Mouse (Mus musculus) heart, embryonic 11.5 days (tissue): Measurements from ENCODE around the gene March9. TPM values are rescaled to one million over a fixed set of nuclear protein-coding genes. Genes with fewer than 3 reads are reported as not detected.

Source experiments
- ATAC-seq: fragments of 200-750 bp; cut with Nextera tagmentation; replicated peaks from 2 replicates; pipeline ENCODE4 v1.8.0; 2017; ENCODE audit warnings: moderate library complexity; ENCODE audit not compliant: insufficient number of reproducible peaks, low FRiP score, low TSS enrichment
- H3K27ac ChIP-seq: fragments of 300-500 bp; sonication (generic); 2 replicates; pipeline ENCODE4 v1.5.1; 2014; ENCODE audit warnings: mild to moderate bottlenecking, low read depth, low read length
- H3K27me3 ChIP-seq: fragments of 300-500 bp; sonication (generic); 2 replicates; pipeline ENCODE4 v1.6.1; 2014; ENCODE audit warnings: mild to moderate bottlenecking, low read length, mixed read lengths; ENCODE audit not compliant: control insufficient read depth, insufficient read depth
- H3K36me3 ChIP-seq: fragments of 300-500 bp; sonication (generic); 2 replicates; pipeline ENCODE4 v1.6.1; 2014; ENCODE audit warnings: mild to moderate bottlenecking, low read length, moderate library complexity, mixed read lengths; ENCODE audit not compliant: control insufficient read depth, insufficient read depth
- H3K4me1 ChIP-seq: fragments of 300-500 bp; sonication (generic); 2 replicates; pipeline ENCODE4 v1.6.1; 2014; ENCODE audit warnings: low read length; ENCODE audit not compliant: control insufficient read depth, insufficient read depth
- H3K4me2 ChIP-seq: fragments of 300-500 bp; sonication (generic); 2 replicates; pipeline ENCODE4 v1.6.1; 2014; ENCODE audit warnings: mild to moderate bottlenecking, moderate library complexity
- H3K4me3 ChIP-seq: fragments of 300-500 bp; sonication (generic); 2 replicates; pipeline ENCODE4 v1.5.1; 2014; ENCODE audit warnings: low read depth, low read length
- H3K9ac ChIP-seq: fragments of 300-500 bp; sonication (generic); 2 replicates; pipeline ENCODE4 v1.6.1; 2014; ENCODE audit warnings: mild to moderate bottlenecking, low read depth, low read length, moderate library complexity
- H3K9me3 ChIP-seq: fragments of 300-500 bp; sonication (generic); replicated peaks from 2 replicates; pipeline ENCODE4 v1.6.1; 2016; ENCODE audit warnings: low read length; ENCODE audit not compliant: control insufficient read depth
- WGBS: fragments of 180-500 bp; shearing (Covaris S2); extraction: QIAGEN DNeasy Blood & Tissue Kit; methylation state at CpG from one replicate; pipeline ENCODE4 v1.1.7; 2014; ENCODE audit not compliant: insufficient replicate concordance; 5-methylcytosine and 5-hydroxymethylcytosine counted together
- polyA plus RNA-seq: library from polyadenylated mRNA; unstranded; fragments of >200 nt; fragmentation: Nextera tagmentation; extraction: Ambion mirVana; gene quantifications from 2 replicates; pipeline ENCODE4 v1.2.1, GENCODE M21; 2014

The March9 gene
- polyA plus RNA-seq, 1 experiment from 2014 or later, result 0.21 TPM

DNA sequence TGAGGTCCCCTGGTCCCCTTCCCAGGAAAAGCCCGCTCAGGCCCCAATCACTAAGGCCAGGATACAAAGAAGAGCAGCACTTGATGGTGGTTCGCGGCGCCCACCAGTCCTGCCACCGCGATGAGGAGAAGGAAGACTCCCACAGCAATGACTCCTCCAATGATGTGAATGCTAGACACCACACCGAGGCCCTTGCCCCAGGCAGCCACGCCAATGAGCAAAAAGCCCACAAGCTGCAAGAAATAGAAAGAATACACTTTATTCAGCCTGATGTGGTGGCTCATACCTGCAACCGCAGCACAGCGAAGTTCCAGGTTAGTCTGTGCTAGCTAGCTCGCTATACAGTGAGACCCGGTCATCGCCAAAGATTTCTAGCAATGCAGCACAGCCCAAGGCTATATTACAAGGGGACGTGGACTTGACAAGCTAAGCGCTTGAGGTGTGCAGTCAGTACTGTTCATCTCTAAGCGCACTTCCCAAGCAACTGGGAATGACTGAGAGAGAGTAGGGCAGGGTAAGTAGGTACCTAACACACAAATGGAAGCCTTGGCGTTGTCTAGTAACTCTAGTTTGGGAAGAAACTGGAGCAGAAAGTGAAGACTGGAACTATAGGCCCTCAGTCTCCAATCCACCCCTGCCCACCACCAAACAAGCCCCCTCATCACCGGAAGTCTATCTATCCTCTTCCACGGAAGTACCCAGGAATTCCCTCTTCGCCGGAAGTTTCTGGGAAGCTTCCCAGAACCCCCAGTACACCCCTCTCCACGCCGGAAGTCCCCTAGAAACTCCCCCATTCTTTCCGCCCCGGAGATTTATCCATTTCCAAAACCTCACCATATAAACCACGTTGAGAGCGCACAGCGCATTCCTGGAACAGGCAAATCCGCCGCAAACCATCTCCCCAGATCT, 9.6 kb upstream of the March9 start:
- peak overlapping the region; percentile 83 for H3K9ac ChIP-seq
- no peaks in the 10 kb centered on the region for H3K9me3 ChIP-seq
- H3K27ac ChIP-seq, result peak overlapping the region; percentile 74
- peak overlapping the region; percentile 77 for H3K4me2 ChIP-seq
- peaks cover 38% of the 10 kb centered on the region for H3K36me3 ChIP-seq
- peak overlapping the region; percentile 72 for H3K4me3 ChIP-seq
- H3K27me3 ChIP-seq, result no peaks in the 10 kb centered on the region
- H3K4me1 ChIP-seq, result peaks cover 21% of the 10 kb centered on the region
- 8% methylated on average over 30 of the region's 30 CpGs for WGBS
- ATAC-seq, result peak; percentile 18

GRCm38 (mm10) chr10:127068360-127069038, 8.5 kb upstream of the March9 start:
- ATAC-seq, result no peak
- WGBS, result 74% methylated on average over 9 of the region's 9 CpGs
- Histone ChIP-seq H3K4me3 (peak overlapping the region; percentile 72), H3K27ac (peak overlapping the region; percentile 74), H3K27me3 (no peaks in the 10 kb centered on the region), H3K9me3 (no peaks in the 10 kb centered on the region), H3K9ac (peak overlapping the region; percentile 83), H3K4me1 (peaks cover 23% of the 10 kb centered on the region), H3K36me3 (peaks cover 38% of the 10 kb centered on the region), H3K4me2 (peak overlapping the region; percentile 77)

DNA sequence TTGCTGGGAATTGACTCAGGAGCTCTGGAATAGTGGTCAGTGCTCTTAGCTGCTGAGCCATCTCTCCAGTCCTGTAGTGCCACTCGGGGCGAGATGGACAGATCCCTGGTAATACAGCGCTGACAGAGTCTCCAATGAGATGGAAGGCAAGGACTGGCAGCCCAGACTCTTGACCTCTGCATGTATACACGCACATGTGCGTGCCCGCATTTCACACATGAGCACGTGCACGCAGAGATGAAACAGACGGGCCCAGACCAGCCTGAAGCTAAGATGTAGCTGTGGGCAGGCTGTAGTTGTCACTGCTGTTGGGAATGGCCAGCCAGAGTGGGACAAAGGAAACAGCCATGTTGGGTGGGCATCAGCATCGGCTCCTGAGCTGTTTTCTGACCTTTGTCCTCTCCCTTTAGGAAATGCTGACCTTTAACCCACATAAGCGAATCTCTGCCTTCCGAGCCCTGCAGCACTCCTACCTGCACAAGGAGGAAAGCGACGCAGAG, 6.6 kb upstream of the March9 start:
- H3K27me3 ChIP-seq, result peaks cover 1% of the 10 kb centered on the region; the same call in 1 of the 2 replicates
- no peak overlapping the region for H3K9ac ChIP-seq
- peak overlapping the region; percentile 4; the same call in 1 of the 2 replicates for H3K27ac ChIP-seq
- ATAC-seq, result no peak
- H3K9me3 ChIP-seq, result no peaks in the 10 kb centered on the region
- H3K36me3 ChIP-seq, result peaks cover 38% of the 10 kb centered on the region
- WGBS, result 92% methylated on average over 14 of the region's 14 CpGs
- H3K4me1 ChIP-seq, result peaks cover 23% of the 10 kb centered on the region
- H3K4me2 ChIP-seq, result no peak overlapping the region
- no peak overlapping the region for H3K4me3 ChIP-seq

- Histone ChIP-seq H3K4me2 (no peak overlapping the region), H3K9me3 (no peaks in the 10 kb centered on the region), H3K27me3 (peaks cover 7% of the 10 kb centered on the region), H3K36me3 (peaks cover 38% of the 10 kb centered on the region), H3K9ac (no peak overlapping the region), H3K4me1 (peaks cover 21% of the 10 kb centered on the region), H3K27ac (peak overlapping the region; percentile 13), H3K4me3 (no peak overlapping the region)
- WGBS, result 58% methylated on average over 9 of the region's 9 CpGs
- ATAC-seq, result no peak
Measured at GRCm38 (mm10) chr10:127065981-127066380, 6.0 kb upstream of the March9 start.

- H3K4me3 ChIP-seq, result peak overlapping the region; percentile 63
- peak overlapping the region; percentile 87 for H3K27ac ChIP-seq
- peaks cover 24% of the 10 kb centered on the region for H3K27me3 ChIP-seq
- H3K36me3 ChIP-seq, result peaks cover 38% of the 10 kb centered on the region
- no peak for ATAC-seq
- H3K9ac ChIP-seq, result peak overlapping the region; percentile 96
- H3K4me1 ChIP-seq, result peaks cover 20% of the 10 kb centered on the region
- no peaks in the 10 kb centered on the region for H3K9me3 ChIP-seq
- H3K4me2 ChIP-seq, result peak overlapping the region; percentile 91
- WGBS, result 15% methylated on average over 37 of the region's 37 CpGs
Measured at GRCm38 (mm10) chr10:127063913-127064870, 4.2 kb upstream of the March9 start.

- peak within 1 kb of the TSS; percentile 87 for H3K27ac ChIP-seq
- H3K36me3 ChIP-seq, result peaks cover 35% of the 10 kb centered on the region
- peak; percentile 91 for ATAC-seq
- under 1% methylated on average over 45 of the region's 46 CpGs for WGBS
- peaks cover 16% of the 10 kb centered on the region for H3K4me1 ChIP-seq
- peak within 1 kb of the TSS; percentile 91 for H3K4me2 ChIP-seq
- no peaks in the 10 kb centered on the region for H3K9me3 ChIP-seq
- peak within 1 kb of the TSS; percentile 63 for H3K4me3 ChIP-seq
- peak within 1 kb of the TSS; percentile 96 for H3K9ac ChIP-seq
- peaks cover 33% of the 10 kb centered on the region for H3K27me3 ChIP-seq
Measured at GRCm38 (mm10) chr10:127063239-127063872, 3.4 kb upstream of the March9 start, which contains the start of gene Cdk4. Gene Cdk4, plus strand, starts transcription at chr10:127063534.

GRCm38 (mm10) chr10:127062503-127062902, 2.5 kb upstream of the March9 start:
- WGBS, result 73% methylated on average over 5 of the region's 5 CpGs
- Histone ChIP-seq H3K9ac (no peak overlapping the region), H3K4me3 (no peak overlapping the region), H3K27ac (no peak overlapping the region), H3K4me2 (no peak overlapping the region), H3K27me3 (peaks cover 37% of the 10 kb centered on the region), H3K36me3 (peaks cover 26% of the 10 kb centered on the region), H3K9me3 (no peaks in the 10 kb centered on the region), H3K4me1 (peaks cover 16% of the 10 kb centered on the region)
- no peak for ATAC-seq
